Mouse (Mus musculus): ENCODE results near the gene Olfr1128. TPM values are rescaled to one million over a fixed set of nuclear protein-coding genes. Genes with fewer than 3 reads are reported as not detected.

The Olfr1128 gene
- polyA plus RNA-seq (2017; shearing (Covaris generic)), result not detected

DNA sequence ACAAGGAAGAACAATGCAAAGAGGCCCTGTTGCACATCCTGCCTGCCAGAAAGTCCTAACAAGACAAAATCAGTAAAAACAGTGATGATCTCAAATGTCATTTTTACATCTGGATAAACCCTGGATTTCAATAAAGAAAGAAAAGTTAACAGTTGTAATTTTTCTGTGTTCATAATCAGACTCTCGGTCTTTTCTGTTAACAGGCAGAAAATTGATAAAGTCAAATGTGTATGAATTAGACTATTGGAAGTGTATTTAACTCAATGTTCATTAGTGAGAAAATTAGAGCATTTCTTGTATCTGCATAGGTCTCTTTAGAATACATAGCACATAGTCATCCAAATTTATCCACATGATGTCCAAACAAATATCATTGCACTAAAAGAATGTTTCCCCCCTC, at the start of gene Olfr1128:
TSS of gene Olfr1128 (minus strand) at position 101 of the 400 bp plus-strand sequence.

DNA sequence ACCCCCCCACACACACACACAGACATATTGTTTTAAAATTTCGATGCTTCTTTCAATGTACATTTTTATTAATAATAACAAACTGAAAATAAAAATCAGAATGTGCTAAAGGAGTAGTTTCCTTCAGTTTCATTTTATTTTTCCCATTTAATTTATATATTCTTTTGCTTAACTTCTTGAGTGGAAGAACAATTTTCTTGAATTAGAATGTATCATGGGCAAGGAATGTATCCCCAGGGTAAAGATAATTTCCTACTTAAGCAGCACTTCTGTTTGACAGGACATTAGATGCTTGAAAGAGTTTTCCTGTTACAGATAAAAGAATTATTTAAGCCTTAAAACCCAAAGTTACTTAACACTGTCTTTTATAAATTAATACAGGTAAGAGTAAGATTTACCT, 28.3 kb upstream of the Olfr1128 start, which contains the start of gene Olfr1129:
TSS of gene Olfr1129 (plus strand) at position 301 of the 400 bp plus-strand sequence.

DNA sequence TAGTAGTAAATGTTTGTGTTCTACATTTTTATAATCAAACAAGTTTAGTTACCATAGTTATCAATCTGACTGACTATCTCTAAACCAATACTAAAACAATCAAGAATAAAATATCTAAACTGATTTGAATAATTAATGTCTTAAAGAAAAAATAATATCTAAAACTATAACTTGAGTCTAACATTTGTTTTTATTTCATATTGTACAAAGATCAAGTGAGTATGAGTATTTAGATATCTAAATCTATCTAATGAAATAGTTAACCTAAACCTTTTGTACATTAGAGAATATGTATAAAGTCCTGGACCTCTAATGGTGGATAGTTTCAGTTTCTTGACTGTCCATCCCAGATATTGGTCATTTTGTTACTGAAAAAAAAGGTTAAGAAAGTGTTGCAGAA, 13.8 kb downstream of the Olfr1128 start, which contains the start of gene Olfr153:
TSS of gene Olfr153 (plus strand) at position 301 of the 400 bp plus-strand sequence.

DNA sequence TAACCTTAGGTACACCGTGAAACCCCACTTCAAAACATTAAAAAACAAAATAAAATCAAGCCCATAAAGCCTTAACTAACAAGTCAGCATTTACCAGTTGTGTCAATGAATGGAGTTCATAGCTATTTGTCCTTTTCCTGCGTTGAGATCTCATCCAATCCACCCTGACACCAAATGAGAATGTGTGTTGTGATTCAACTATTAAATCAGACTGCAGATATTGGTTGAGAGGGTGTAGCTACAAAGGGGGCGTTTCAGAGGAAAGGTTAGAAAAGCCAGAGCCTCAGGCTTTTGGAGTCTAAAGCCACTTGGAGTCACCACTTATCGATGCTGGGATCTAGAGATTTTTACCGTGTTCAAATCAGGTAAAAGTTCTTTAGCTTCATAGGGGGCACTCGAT, 39.1 kb downstream of the Olfr1128 start, which contains the start of gene Pramel6:
TSS of gene Pramel6 (plus strand) at position 301 of the 400 bp plus-strand sequence.

DNA sequence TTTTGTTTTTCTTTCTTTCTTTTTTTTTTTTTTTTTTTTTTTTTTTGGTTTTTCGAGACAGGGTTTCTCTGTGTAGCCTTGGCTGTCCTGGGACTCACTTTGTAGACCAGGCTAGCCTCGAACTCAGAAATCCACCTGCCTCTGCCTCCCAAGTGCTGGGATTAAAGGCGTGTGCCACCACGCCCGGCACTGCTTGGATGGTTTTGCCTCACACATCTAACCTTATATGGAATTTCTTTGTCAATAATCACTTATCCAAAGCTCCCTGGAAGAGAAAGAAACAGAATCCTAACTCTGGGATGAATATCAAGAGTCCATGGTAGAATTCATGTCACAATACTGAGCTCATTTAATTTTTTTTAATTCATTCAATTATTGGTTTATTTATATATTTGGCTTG, 48.3 kb downstream of the Olfr1128 start, which contains the start of gene Pramel7:
TSS of gene Pramel7 (minus strand) at position 101 of the 400 bp plus-strand sequence.

Other genes starting within 250 kb of the Olfr1128 start
- gene Olfr1118, start 238.0 kb downstream of the Olfr1128 start, polyA plus RNA-seq (2017; shearing (Covaris generic)), result not detected
- not detected for gene Olfr1120, start 190.7 kb downstream of the Olfr1128 start, polyA plus RNA-seq (2017; shearing (Covaris generic))
- gene Olfr1121, start 175.6 kb downstream of the Olfr1128 start, polyA plus RNA-seq (2017; shearing (Covaris generic)), result not detected
- gene Olfr1122, start 159.7 kb downstream of the Olfr1128 start, polyA plus RNA-seq (2017; shearing (Covaris generic)), result not detected
- not detected for gene Olfr1123, start 128.9 kb downstream of the Olfr1128 start, polyA plus RNA-seq (2017; shearing (Covaris generic))
- not detected for gene Olfr1124, start 115.3 kb downstream of the Olfr1128 start, polyA plus RNA-seq (2017; shearing (Covaris generic))
- gene Olfr1126, start 91.6 kb downstream of the Olfr1128 start, polyA plus RNA-seq (2017; shearing (Covaris generic)), result not detected
- not detected for gene Pramel7, start 48.4 kb downstream of the Olfr1128 start, polyA plus RNA-seq (2017; shearing (Covaris generic))
- not detected for gene Pramel6, start 39.0 kb downstream of the Olfr1128 start, polyA plus RNA-seq (2017; shearing (Covaris generic))
- not detected for gene Olfr153, start 13.7 kb downstream of the Olfr1128 start, polyA plus RNA-seq (2017; shearing (Covaris generic))
- not detected for gene Olfr1129, start 28.4 kb upstream of the Olfr1128 start, polyA plus RNA-seq (2017; shearing (Covaris generic))
- gene Olfr1130, start 60.7 kb upstream of the Olfr1128 start, polyA plus RNA-seq (2017; shearing (Covaris generic)), result not detected
- not detected for gene Olfr1131, start 81.6 kb upstream of the Olfr1128 start, polyA plus RNA-seq (2017; shearing (Covaris generic))
- gene Olfr1132, start 92.0 kb upstream of the Olfr1128 start, polyA plus RNA-seq (2017; shearing (Covaris generic)), result not detected
- not detected for gene Olfr1133, start 101.8 kb upstream of the Olfr1128 start, polyA plus RNA-seq (2017; shearing (Covaris generic))
- gene Olfr1134, start 112.9 kb upstream of the Olfr1128 start, polyA plus RNA-seq (2017; shearing (Covaris generic)), result not detected
- not detected for gene Olfr1135, start 128.1 kb upstream of the Olfr1128 start, polyA plus RNA-seq (2017; shearing (Covaris generic))
- not detected for gene Olfr1136, start 148.4 kb upstream of the Olfr1128 start, polyA plus RNA-seq (2017; shearing (Covaris generic))
- gene Olfr1137, start 167.6 kb upstream of the Olfr1128 start, polyA plus RNA-seq (2017; shearing (Covaris generic)), result not detected
- not detected for gene Olfr1138, start 194.4 kb upstream of the Olfr1128 start, polyA plus RNA-seq (2017; shearing (Covaris generic))
- not detected for gene Olfr1140, start 198.2 kb upstream of the Olfr1128 start, polyA plus RNA-seq (2017; shearing (Covaris generic))
- not detected for gene Olfr1141, start 208.4 kb upstream of the Olfr1128 start, polyA plus RNA-seq (2017; shearing (Covaris generic))
- not detected for gene Olfr152, start 233.9 kb upstream of the Olfr1128 start, polyA plus RNA-seq (2017; shearing (Covaris generic))